Mouse (Mus musculus) cerebellum, postnatal 36 days (tissue): ENCODE measurements around the gene Scube2.

Experiments used
- DNase-seq, 2 experiments: peaks; one replicate each; pipeline ENCODE4 v3.0.0; 2021 to 2022; ENCODE audit warnings: mixed read lengths in 2 of 2

Gene Scube2

GRCm38 (mm10) chr7:109849750-109850434 is 15.6 kb downstream of the Scube2 start:
- DNase-seq = no peak

- no peak for DNase-seq
Measured at GRCm38 (mm10) chr7:109848867-109849733, 16.4 kb downstream of the Scube2 start.

GRCm38 (mm10) chr7:109844100-109844499 is 21.4 kb downstream of the Scube2 start:
- DNase-seq = no peak

GRCm38 (mm10) chr7:109841618-109842418 is 23.7 kb downstream of the Scube2 start:
- peak; percentile 31 to 41 for DNase-seq

- no peak for DNase-seq
Measured at GRCm38 (mm10) chr7:109841031-109841430, 24.4 kb downstream of the Scube2 start.

- no peak for DNase-seq
Measured at GRCm38 (mm10) chr7:109838613-109839012, 26.9 kb downstream of the Scube2 start.

- DNase-seq = no peak
Measured at GRCm38 (mm10) chr7:109837651-109838050, 27.8 kb downstream of the Scube2 start.

- DNase-seq = no peak
Measured at GRCm38 (mm10) chr7:109834894-109835293, 30.6 kb downstream of the Scube2 start.

- DNase-seq = no peak
Measured at GRCm38 (mm10) chr7:109831376-109831775, 34.1 kb downstream of the Scube2 start.

- no peak for DNase-seq
Measured at GRCm38 (mm10) chr7:109826911-109827310, 38.6 kb downstream of the Scube2 start.

GRCm38 (mm10) chr7:109825293-109825692 is 40.2 kb downstream of the Scube2 start:
- DNase-seq = peak in 1 of 2 experiments; percentile 19

- DNase-seq = no peak
Measured at GRCm38 (mm10) chr7:109818600-109818999, 46.9 kb downstream of the Scube2 start.

- no peak for DNase-seq
Measured at GRCm38 (mm10) chr7:109817954-109818353, 47.5 kb downstream of the Scube2 start.

GRCm38 (mm10) chr7:109813330-109814140 is 51.9 kb downstream of the Scube2 start:
- DNase-seq = no peak

GRCm38 (mm10) chr7:109807616-109808485 is 57.6 kb downstream of the Scube2 start:
- DNase-seq = peak; percentile 31 to 40

- DNase-seq = peak; percentile 28 to 43
Measured at GRCm38 (mm10) chr7:109804843-109805242, 60.6 kb downstream of the Scube2 start.

- peak; percentile 75 to 76 for DNase-seq
Measured at GRCm38 (mm10) chr7:109804355-109804754, 61.1 kb downstream of the Scube2 start.

GRCm38 (mm10) chr7:109803516-109803915 is 62.0 kb downstream of the Scube2 start:
- no peak for DNase-seq

GRCm38 (mm10) chr7:109800626-109801025 is 64.9 kb downstream of the Scube2 start:
- no peak for DNase-seq

- DNase-seq = no peak
Measured at GRCm38 (mm10) chr7:109799168-109799567, 66.3 kb downstream of the Scube2 start.

GRCm38 (mm10) chr7:109795564-109795963 is 69.9 kb downstream of the Scube2 start:
- no peak for DNase-seq
